Mouse (Mus musculus): ENCODE results near the gene Paxx.

DNA sequence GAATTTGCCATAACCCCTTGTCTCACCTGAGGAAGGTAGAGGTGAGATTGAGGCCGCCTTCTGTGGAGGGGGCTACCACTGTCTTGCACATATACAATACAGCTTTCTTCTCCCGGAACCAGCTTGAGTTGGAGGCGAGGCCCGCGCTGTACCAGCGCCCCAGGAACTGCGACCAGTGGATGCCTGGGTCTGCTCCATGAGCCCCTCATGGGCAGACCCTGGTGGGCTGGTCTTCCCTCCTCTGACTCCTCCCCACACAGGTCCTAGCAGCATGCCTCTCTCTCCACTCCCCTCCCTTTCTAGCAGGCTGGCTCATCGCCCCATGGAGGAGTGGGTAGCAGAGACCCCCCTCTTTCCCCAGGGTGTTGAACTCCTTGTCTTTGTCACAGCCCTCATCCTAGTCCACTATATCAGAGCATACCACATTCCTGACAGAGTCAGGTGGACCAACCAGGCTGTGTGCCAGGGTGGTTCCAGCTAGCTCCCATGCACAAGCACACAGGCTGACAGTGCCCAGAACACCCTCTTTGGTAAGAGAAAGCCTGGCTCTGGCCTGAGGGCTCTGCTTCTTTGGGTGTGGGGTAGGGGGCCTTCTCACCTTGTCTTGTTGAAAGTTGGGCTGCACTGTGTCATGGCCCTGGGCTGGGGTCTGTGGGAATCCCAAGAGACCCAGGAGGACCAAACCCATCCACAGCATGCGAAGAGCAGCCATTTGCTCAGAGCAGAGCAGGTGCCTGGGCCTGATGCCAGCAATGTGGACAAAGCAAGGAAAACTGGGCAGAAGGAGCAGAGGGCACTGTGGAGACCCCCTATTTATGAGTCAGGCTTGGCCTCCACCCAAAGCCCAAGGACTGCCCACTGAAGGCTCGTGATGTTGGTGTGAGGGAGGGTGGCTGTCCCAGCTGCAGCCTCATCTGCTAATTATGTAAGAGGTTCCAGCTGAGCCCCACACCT, 8.3 kb upstream of the Paxx start:
- no peak for TF ChIP-seq CTCF (conservative IDR thresholded peaks at IDR 0.05; ENCODE audit: insufficient read depth, insufficient read length, low read depth, low read length)
- no peak for TF ChIP-seq POLR2A (IDR thresholded peaks at IDR 0.05; ENCODE audit: low read depth, low read length)
